Mouse (Mus musculus) cerebellum, adult 8-10 months (tissue): Measurements from ENCODE around the gene Vcam1.

Source experiments
- DNase-seq: peaks from one replicate; pipeline ENCODE4 v3.0.0; 2022

The Vcam1 gene

DNA sequence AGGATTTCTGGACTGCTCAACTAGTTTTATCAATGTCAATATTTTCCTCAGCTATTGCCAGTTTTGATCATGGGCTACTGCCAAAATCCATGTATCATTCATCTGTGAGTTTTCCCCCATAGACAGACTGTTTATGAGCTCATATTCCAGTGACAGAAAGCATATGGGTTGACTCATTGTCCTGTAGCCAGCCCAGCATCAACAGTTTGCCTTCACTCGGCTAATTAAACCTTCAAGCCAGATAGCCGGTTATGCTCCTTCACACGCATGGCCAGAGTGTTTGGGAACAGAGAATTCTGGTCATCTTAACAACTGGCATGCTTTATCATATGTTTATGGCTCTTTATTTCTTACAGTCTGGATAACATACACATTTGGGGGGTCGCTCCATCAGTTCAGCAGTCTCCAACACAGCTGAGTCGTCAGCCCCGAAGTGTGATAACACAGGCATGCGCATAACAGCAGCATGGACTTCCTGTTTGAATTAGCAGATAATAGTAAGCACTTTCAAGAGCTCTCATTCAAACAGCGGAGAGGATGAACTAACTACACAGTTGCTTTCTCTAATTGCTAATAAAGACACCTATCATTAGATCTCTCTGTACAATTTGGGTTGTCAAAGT is 49.2 kb downstream of the Vcam1 start:
- DNase-seq, result no peak

DNA sequence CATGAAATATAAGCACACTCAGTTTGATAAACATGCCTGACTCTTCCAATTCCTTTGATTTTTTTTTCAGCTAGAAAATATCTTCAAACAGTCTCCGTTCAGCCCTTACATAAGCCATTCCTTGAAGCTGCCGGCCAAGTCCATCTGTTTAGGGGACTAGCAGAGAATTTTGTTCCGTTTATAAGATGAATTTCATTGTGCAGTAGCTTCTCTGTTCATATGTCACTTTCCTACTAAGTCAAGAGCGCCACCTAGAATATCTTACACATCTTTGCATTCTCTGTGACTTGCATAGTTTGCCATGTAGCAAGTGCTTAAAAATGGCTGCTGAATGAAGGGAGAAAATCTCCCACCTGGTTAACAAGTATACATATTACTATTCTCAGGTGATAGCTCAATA is 51.0 kb downstream of the Vcam1 start:
- DNase-seq, result peak; percentile 6

DNA sequence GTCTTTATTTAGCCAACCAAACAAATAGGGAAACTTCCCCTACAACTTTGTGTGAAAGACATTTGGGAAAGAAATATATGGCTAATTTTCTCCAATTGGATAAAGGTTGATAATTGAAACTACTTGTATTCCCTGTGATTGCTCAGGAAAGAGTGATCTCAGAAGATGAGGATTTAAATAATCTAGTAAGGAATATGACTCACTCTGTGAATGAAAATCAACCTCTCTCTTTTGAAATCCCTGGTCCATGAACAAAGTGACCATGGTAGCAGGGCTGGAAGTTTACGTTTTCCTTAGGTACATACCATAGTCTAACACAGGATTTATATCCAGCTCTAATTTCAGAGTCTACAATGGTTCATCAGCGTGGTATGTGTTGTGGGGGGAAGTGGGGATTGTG is 52.7 kb downstream of the Vcam1 start:
- no peak for DNase-seq

- DNase-seq, result no peak
Observed at GRCm38 (mm10) chr3:116072584-116072983, 56.9 kb downstream of the Vcam1 start.

- DNase-seq, result no peak
Observed at GRCm38 (mm10) chr3:116062141-116062540, 67.3 kb downstream of the Vcam1 start.

- DNase-seq, result no peak
Observed at GRCm38 (mm10) chr3:116060320-116060719, 69.2 kb downstream of the Vcam1 start.
